Mouse (Mus musculus): ENCODE measurements at regions not wholly inside any gene's neighbourhood (a gene's known extent, or its start where the extent isn't known, plus 50 kb on each side); places are given as distances from the start of the nearest gene placed in this dataset.

DNA sequence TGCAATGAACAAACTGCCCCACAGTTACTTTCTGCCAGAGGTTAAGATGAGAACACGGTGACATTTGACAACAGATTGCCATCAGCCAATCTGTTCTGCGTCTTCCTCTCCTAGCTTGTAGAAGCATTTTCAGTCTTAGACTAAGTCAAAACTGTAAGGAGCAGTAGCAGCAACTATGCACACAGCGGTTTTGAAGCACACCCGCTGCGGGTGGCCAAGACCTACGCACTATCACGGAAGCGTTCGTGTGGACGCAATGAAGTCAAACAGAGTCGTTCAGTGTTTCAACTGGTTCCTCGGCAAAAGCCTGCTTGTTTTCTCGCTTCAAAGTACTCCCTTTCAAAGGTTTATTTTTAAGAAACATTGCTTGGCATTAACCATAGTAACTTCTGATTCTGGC, 212.9 kb upstream of the Akirin2 start:
- 0 out of 2 replicates have a peak overlapping the region, but pooled peaks have one; percentile 22 for H3K9ac ChIP-seq
- H3K27me3 ChIP-seq (ENCODE audit: insufficient read depth, low read length): no peaks in the 10 kb centered on the region
- TF ChIP-seq CTCF (IDR thresholded peaks at IDR 0.05; ENCODE audit: low read depth): no peak
- H3K4me3 ChIP-seq (ENCODE audit: low read depth, low read length): no peak overlapping the region
- 0 out of 2 replicates have a peak overlapping the region, but pooled peaks have one; percentile 22 for H3K27ac ChIP-seq (ENCODE audit: low read depth, low read length)
- no peaks in the 10 kb centered on the region for H3K9me3 ChIP-seq (ENCODE audit: low read length)
- 62% methylated on average over 13 of the region's 13 CpGs for WGBS
- peak overlapping the region; percentile 6; the same call in 1 of the 2 replicates for H3K4me2 ChIP-seq (ENCODE audit: low read depth)
- peak; percentile 10; the same call in 1 of the 2 replicates for ATAC-seq
- no peak for DNase-seq
- H3K36me3 ChIP-seq (ENCODE audit: insufficient read depth): no peaks in the 10 kb centered on the region
- H3K4me1 ChIP-seq (ENCODE audit: insufficient read depth): peaks cover 13% of the 10 kb centered on the region

DNA sequence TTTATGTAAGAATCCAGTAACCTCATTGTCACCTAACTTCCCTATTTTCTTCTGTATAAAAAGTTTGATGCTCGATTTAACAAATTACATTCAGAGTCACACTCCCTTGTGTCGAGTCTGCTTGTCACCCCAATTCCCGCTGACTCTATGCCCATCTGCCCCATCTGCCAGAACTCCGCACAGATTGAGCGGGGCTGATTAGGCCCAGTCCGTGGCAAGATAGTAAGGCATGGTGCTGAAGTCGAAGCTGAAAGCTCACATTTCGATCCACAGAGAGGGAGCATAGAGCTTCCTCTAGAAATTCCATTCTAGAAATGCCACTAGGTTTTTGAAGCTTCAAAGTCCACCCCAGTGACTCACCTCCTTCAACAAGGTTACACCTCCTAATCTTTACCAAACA, 210.7 kb upstream of the Akirin2 start:
- H3K27me3 ChIP-seq (ENCODE audit: insufficient read depth, low read length): no peaks in the 10 kb centered on the region
- peaks cover 13% of the 10 kb centered on the region for H3K4me1 ChIP-seq (ENCODE audit: insufficient read depth)
- 76% methylated on average over 8 of the region's 8 CpGs for WGBS
- H3K27ac ChIP-seq (ENCODE audit: low read depth, low read length): no peak overlapping the region
- no peak for DNase-seq
- no peak overlapping the region for H3K4me3 ChIP-seq (ENCODE audit: low read depth, low read length)
- no peaks in the 10 kb centered on the region for H3K9me3 ChIP-seq (ENCODE audit: low read length)
- TF ChIP-seq CTCF (IDR thresholded peaks at IDR 0.05; ENCODE audit: low read depth): no peak
- no peak overlapping the region for H3K9ac ChIP-seq
- H3K4me2 ChIP-seq (ENCODE audit: low read depth): no peak overlapping the region
- ATAC-seq: no peak; the same call in 1 of the 2 replicates
- H3K36me3 ChIP-seq (ENCODE audit: insufficient read depth): no peaks in the 10 kb centered on the region

GRCm38 (mm10) chr4:34371281-34372032, 179.3 kb upstream of the Akirin2 start:
- no peak overlapping the region for H3K27ac ChIP-seq (ENCODE audit: low read depth, low read length)
- H3K4me2 ChIP-seq (ENCODE audit: low read depth): no peak overlapping the region
- ATAC-seq (peak; percentile 74), DNase-seq (peak; percentile 59)
- no peak overlapping the region for H3K9ac ChIP-seq
- no peaks in the 10 kb centered on the region for H3K4me1 ChIP-seq (ENCODE audit: insufficient read depth)
- H3K36me3 ChIP-seq (ENCODE audit: insufficient read depth): no peaks in the 10 kb centered on the region
- no peak overlapping the region for H3K4me3 ChIP-seq (ENCODE audit: low read depth, low read length)
- no peaks in the 10 kb centered on the region for H3K27me3 ChIP-seq (ENCODE audit: insufficient read depth, low read length)
- H3K9me3 ChIP-seq (ENCODE audit: low read length): no peaks in the 10 kb centered on the region
- WGBS: 62% methylated on average over 8 of the region's 8 CpGs
- TF ChIP-seq CTCF (IDR thresholded peaks at IDR 0.05; ENCODE audit: low read depth): peak; percentile 67

- Histone ChIP-seq H3K4me1 (ENCODE audit: insufficient read depth) (no peaks in the 10 kb centered on the region), H3K9ac (no peak overlapping the region), H3K9me3 (ENCODE audit: low read length) (no peaks in the 10 kb centered on the region), H3K27me3 (ENCODE audit: insufficient read depth, low read length) (no peaks in the 10 kb centered on the region), H3K4me3 (ENCODE audit: low read depth, low read length) (no peak overlapping the region), H3K4me2 (ENCODE audit: low read depth) (no peak overlapping the region), H3K36me3 (ENCODE audit: insufficient read depth) (no peaks in the 10 kb centered on the region), H3K27ac (ENCODE audit: low read depth, low read length) (0 out of 2 replicates have a peak overlapping the region, but pooled peaks have one; percentile 35)
- peak; percentile 98 for ATAC-seq
- peak; percentile 45 for DNase-seq
- WGBS: 52% methylated on average over 5 of the region's 5 CpGs
- no peak for TF ChIP-seq CTCF (IDR thresholded peaks at IDR 0.05; ENCODE audit: low read depth)
Observed at GRCm38 (mm10) chr4:34386338-34386967, 164.3 kb upstream of the Akirin2 start.

GRCm38 (mm10) chr4:34391499-34391898, 159.2 kb upstream of the Akirin2 start:
- no peaks in the 10 kb centered on the region for H3K4me1 ChIP-seq (ENCODE audit: insufficient read depth)
- no peak overlapping the region for H3K27ac ChIP-seq (ENCODE audit: low read depth, low read length)
- no peaks in the 10 kb centered on the region for H3K9me3 ChIP-seq (ENCODE audit: low read length)
- no peak overlapping the region for H3K4me2 ChIP-seq (ENCODE audit: low read depth)
- TF ChIP-seq CTCF (IDR thresholded peaks at IDR 0.05; ENCODE audit: low read depth): peak; percentile 54
- WGBS: 89% methylated on average over 5 of the region's 5 CpGs
- DNase-seq (peak; percentile 30), ATAC-seq (no peak)
- no peak overlapping the region for H3K4me3 ChIP-seq (ENCODE audit: low read depth, low read length)
- no peaks in the 10 kb centered on the region for H3K36me3 ChIP-seq (ENCODE audit: insufficient read depth)
- no peaks in the 10 kb centered on the region for H3K27me3 ChIP-seq (ENCODE audit: insufficient read depth, low read length)
- H3K9ac ChIP-seq: no peak overlapping the region

GRCm38 (mm10) chr4:34403061-34403460, 147.7 kb upstream of the Akirin2 start:
- H3K9me3 ChIP-seq (ENCODE audit: low read length): no peaks in the 10 kb centered on the region
- ATAC-seq (no peak), DNase-seq (no peak)
- H3K27me3 ChIP-seq (ENCODE audit: insufficient read depth, low read length): no peaks in the 10 kb centered on the region
- no peak for TF ChIP-seq CTCF (IDR thresholded peaks at IDR 0.05; ENCODE audit: low read depth)
- no peaks in the 10 kb centered on the region for H3K36me3 ChIP-seq (ENCODE audit: insufficient read depth)
- no peaks in the 10 kb centered on the region for H3K4me1 ChIP-seq (ENCODE audit: insufficient read depth)
- H3K9ac ChIP-seq: no peak overlapping the region
- H3K4me3 ChIP-seq (ENCODE audit: low read depth, low read length): no peak overlapping the region
- 55% methylated on average over 2 of the region's 2 CpGs for WGBS
- no peak overlapping the region for H3K4me2 ChIP-seq (ENCODE audit: low read depth)
- H3K27ac ChIP-seq (ENCODE audit: low read depth, low read length): no peak overlapping the region

DNA sequence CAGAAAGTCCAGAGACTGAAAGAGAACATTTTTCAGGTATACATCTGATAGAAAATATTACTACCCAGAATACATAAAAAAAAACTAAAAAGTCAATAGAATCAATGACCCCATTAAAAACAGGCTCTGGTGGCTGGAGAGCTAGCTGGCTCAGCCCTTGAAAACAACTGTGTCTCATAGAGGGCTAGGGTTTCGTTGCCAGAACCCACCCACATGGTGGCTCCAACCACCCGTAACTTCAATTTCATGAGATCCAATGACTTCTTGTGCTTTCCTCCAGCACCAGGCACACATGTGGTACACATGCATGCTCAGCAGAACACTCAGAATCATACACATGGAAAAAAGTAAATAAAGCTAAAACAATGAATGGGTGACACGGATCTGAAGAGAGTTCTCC, 143.6 kb upstream of the Akirin2 start:
- no peaks in the 10 kb centered on the region for H3K36me3 ChIP-seq (ENCODE audit: insufficient read depth)

More for the DNA sequence above, 143.6 kb upstream of the Akirin2 start:
- Histone ChIP-seq H3K4me3 (ENCODE audit: low read depth, low read length) (no peak overlapping the region), H3K4me1 (ENCODE audit: insufficient read depth) (no peaks in the 10 kb centered on the region), H3K9me3 (ENCODE audit: low read length) (no peaks in the 10 kb centered on the region), H3K27ac (ENCODE audit: low read depth, low read length) (no peak overlapping the region), H3K9ac (no peak overlapping the region), H3K4me2 (ENCODE audit: low read depth) (no peak overlapping the region), H3K27me3 (ENCODE audit: insufficient read depth, low read length) (no peaks in the 10 kb centered on the region)
- DNase-seq (no peak), ATAC-seq (no peak)
- TF ChIP-seq CTCF (IDR thresholded peaks at IDR 0.05; ENCODE audit: low read depth): no peak
- WGBS: 88% methylated on average over 3 of the region's 3 CpGs
